Mouse (Mus musculus): ENCODE measurements at regions not wholly inside any gene's neighbourhood (a gene's known extent, or its start where the extent isn't known, plus 50 kb on each side); places are given as distances from the start of the nearest gene placed in this dataset.

DNA sequence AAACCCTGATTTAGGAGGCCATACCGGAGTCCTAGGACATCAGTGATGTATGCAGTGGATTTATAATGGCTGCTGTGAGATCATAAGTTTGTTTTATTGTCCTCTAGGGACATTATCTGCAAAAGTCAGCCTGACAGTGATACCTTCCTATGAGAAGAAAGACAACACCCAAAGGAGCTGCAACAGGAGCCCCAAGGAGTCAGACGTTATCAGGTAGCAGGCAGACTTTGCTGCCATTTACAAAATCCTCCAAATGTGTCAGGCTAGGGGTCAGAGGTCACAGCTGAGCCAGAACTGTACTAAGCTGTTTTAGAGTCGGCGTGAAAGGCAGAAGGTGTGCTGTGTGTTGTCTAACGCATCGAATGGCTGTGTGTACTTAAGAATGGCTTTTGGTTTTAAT is 65.4 kb upstream of the Kif2a start:
- DNase-seq (ENCODE audit: low spot score) = no peak

DNA sequence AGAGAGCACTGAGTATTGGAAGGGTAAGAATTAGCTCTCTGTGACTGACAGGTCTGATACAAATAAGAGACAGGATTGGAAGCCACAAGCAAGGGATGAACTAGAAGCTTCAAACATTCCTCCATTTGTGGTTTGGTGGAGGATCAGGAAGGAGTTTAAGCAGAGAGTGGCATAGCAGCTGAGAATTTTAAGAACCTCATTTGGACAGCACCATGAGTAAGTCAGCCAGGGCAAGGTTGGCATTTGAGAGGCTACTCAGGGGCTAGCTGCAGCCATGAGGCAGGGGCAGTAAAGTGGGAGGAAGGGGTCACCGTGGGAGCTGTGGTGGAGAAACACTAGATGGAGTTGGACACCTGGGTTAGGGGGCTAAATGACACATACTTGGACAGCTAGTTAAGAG is 56.2 kb upstream of the Kif2a start:
- no peak for DNase-seq (ENCODE audit: low spot score)

DNA sequence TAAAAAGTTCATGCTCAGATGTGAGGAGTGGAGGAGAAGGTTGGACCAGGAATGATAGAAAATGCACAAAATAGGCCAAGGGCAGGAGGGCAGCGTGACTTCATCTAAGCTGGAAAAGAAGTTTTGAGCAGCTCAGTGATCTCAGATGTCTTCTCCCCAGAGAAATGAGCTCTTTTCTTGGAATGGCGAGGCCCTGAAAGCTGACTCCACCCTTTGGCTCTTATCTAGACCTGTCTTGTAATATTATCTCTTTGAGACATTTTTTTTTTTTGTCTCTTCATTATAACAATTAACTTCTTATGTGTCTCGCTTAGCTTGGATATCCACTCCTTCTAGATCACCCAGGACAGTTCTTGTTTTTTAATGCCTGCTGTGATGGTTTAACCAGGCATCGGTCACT is 53.0 kb upstream of the Kif2a start:
- no peak for DNase-seq (ENCODE audit: low spot score)

GRCm38 (mm10) chr13:107073039-107073620 is 51.2 kb upstream of the Kif2a start:
- no peak for DNase-seq (ENCODE audit: low spot score)

DNA sequence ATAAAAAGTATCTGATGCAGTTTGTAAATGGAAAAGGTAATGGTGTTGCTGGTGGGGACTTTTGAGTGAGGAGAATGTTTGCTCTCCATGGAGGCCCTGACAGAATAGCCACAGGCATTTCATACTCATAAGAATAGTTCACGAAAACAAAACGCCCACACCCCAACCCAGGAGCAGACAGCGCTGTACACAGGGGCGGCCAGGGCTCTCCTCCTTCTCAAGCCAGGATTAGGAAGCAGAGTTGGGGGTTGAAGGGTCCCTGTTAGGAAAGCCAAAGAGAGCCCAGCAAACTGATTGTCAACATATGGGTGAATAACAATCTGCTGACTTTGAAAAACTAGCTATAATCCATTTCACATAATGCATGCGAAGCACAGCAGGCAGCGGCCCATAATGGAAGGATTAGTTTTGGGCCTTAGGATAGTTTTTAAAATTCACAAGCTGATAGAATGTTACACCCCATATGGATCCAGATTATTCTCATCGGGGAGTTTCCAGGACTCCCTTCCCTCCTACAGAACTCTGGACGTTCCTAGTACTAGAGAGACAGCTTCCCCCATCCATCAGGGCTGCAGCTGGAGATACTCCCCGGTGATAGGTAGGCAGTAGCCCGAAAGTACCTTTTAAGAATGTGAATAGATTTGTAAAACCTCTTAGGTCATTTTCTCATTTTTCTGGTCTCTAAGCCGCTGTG is 50.6 kb upstream of the Kif2a start:
- no peak for DNase-seq (ENCODE audit: low spot score)
